Mouse (Mus musculus): ENCODE results near the gene Dcp1a. TPM values are rescaled to one million over a fixed set of nuclear protein-coding genes. Genes with fewer than 3 reads are reported as not detected.
"Not testable (repeated sequence)": the region's sequence is repeated elsewhere in the genome, so short reads cannot be mapped to it uniquely, and the experiment has no call there.

Gene Dcp1a
- polyA plus RNA-seq, 1 experiment from 2014 or later: 21.6 TPM

DNA sequence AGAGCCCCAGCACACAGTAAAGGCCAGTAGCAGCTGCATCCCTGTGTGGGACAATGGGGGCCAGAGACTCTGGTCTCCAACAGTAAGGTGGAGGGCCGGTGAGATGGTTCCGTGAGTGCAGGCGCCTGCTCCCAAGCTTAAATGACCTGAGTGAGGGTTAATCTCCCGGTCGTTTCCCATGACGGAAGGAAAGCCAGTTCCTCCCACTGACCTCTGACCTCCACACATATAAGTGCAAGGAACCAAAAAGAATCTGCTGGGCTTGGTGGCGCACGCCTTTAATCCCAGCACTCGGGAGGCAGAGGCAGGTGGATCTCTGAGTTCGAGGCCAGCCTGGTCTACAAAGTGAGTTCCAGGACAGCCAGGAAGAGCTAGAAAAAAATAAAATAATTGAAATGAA, 49.1 kb downstream of the Dcp1a start:
- H3K27ac ChIP-seq: no peak overlapping the region
- H3K4me1 ChIP-seq: peaks cover 21% of the 10 kb centered on the region
- no peaks in the 10 kb centered on the region for H3K27me3 ChIP-seq
- no peaks in the 10 kb centered on the region for H3K9me3 ChIP-seq (replicated peaks)
- WGBS: 90% methylated on average over 10 of the region's 10 CpGs
- peaks cover 48% of the 10 kb centered on the region for H3K36me3 ChIP-seq (ENCODE audit: poor library complexity, severe bottlenecking)
- no peak overlapping the region for H3K4me2 ChIP-seq
- no peak overlapping the region for H3K9ac ChIP-seq
- H3K4me3 ChIP-seq: no peak overlapping the region
- ATAC-seq: no peak

DNA sequence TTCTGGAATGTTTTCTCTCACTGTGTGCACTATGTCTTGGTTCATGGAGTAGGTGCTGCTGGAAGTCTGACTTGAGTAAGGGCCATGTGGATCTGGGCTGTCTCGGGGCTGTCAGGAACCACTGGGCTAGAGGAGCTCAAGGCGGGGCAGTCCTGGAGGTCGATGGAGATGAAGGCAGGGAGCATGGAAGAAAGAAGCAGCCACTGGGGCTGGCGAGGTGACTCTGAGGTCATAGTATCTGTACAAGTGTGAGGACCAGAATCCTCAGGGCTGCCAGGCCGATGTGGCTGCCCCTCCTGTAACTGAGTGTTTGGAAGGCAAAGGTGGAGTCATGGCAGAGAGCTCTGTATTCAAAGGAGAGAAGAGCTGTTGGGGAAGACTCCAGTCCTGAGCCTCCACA, 49.6 kb downstream of the Dcp1a start:
- Histone ChIP-seq H3K27me3 (no peaks in the 10 kb centered on the region), H3K27ac (no peak overlapping the region), H3K4me1 (peaks cover 21% of the 10 kb centered on the region), H3K9ac (no peak overlapping the region), H3K4me2 (no peak overlapping the region), H3K9me3 (replicated peaks) (no peaks in the 10 kb centered on the region), H3K36me3 (ENCODE audit: poor library complexity, severe bottlenecking) (peaks cover 43% of the 10 kb centered on the region), H3K4me3 (no peak overlapping the region)
- no peak for ATAC-seq
- 92% methylated on average over 5 of the region's 5 CpGs for WGBS

GRCm38 (mm10) chr14:30529454-30529853, 50.1 kb downstream of the Dcp1a start:
- Histone ChIP-seq H3K27ac (no peak overlapping the region), H3K9ac (no peak overlapping the region), H3K36me3 (ENCODE audit: poor library complexity, severe bottlenecking) (peaks cover 38% of the 10 kb centered on the region), H3K9me3 (replicated peaks) (no peaks in the 10 kb centered on the region), H3K4me1 (peaks cover 21% of the 10 kb centered on the region), H3K4me2 (no peak overlapping the region), H3K27me3 (no peaks in the 10 kb centered on the region), H3K4me3 (no peak overlapping the region)
- 91% methylated on average over 12 of the region's 12 CpGs for WGBS
- no peak for ATAC-seq

DNA sequence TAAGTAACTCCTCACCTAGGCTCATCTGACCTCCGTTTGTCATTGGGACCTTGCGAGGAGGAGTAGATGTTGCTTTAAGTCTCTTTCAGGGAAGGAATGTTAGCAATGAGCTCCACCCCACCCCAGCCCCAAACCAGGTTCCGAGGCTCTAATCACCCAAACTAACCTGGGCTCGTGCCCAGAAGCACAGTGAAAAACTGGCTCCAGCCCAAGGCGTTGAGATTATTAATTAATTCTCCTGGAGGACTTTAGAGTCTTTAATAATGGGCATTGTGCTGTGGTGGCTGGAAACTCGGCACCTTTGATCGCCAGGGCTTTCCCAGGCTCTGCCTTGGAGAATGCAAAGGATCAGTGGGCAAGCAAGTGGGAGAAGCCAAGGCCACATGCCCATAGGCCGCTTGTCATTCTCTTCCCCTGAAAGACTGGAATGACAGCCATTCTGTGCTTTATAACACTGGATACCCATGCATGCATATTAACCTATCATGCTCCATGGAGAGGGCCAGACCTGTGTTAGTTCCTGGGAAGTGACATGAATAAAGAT, 51.5 kb downstream of the Dcp1a start:
- Histone ChIP-seq H3K36me3 (ENCODE audit: poor library complexity, severe bottlenecking) (peaks cover 24% of the 10 kb centered on the region), H3K4me1 (peaks cover 21% of the 10 kb centered on the region), H3K27me3 (no peaks in the 10 kb centered on the region), H3K4me3 (no peak overlapping the region), H3K27ac (peak overlapping the region; percentile 74), H3K9me3 (replicated peaks) (no peaks in the 10 kb centered on the region), H3K9ac (0 out of 2 replicates have a peak overlapping the region, but pooled peaks have one; percentile 26), H3K4me2 (peak overlapping the region; percentile 4; the same call in 1 of the 2 replicates)
- WGBS: 32% methylated on average over 8 of the region's 8 CpGs
- ATAC-seq: peak; percentile 83

- 54% methylated on average over 5 of the region's 5 CpGs for WGBS
- Histone ChIP-seq H3K27me3 (no peaks in the 10 kb centered on the region), H3K9ac (no peak overlapping the region), H3K27ac (peak overlapping the region; percentile 52), H3K9me3 (replicated peaks) (no peaks in the 10 kb centered on the region), H3K36me3 (ENCODE audit: poor library complexity, severe bottlenecking) (peaks cover 18% of the 10 kb centered on the region), H3K4me1 (peaks cover 21% of the 10 kb centered on the region), H3K4me2 (0 out of 2 replicates have a peak overlapping the region, but pooled peaks have one; percentile 4), H3K4me3 (no peak overlapping the region)
- ATAC-seq: 0 out of 2 replicates have a peak, but pooled peaks have one; percentile 45
Observed at GRCm38 (mm10) chr14:30531431-30531830, 52.1 kb downstream of the Dcp1a start.

- peaks cover 15% of the 10 kb centered on the region for H3K36me3 ChIP-seq (ENCODE audit: poor library complexity, severe bottlenecking)
- H3K4me2 ChIP-seq: no peak overlapping the region
- no peaks in the 10 kb centered on the region for H3K9me3 ChIP-seq (replicated peaks)
- no peak for ATAC-seq
- H3K9ac ChIP-seq: no peak overlapping the region
- peak overlapping the region; percentile 52 for H3K27ac ChIP-seq
- no peaks in the 10 kb centered on the region for H3K27me3 ChIP-seq
- H3K4me1 ChIP-seq: peaks cover 21% of the 10 kb centered on the region
- WGBS: 91% methylated on average over 6 of the region's 6 CpGs
- no peak overlapping the region for H3K4me3 ChIP-seq
Observed at GRCm38 (mm10) chr14:30531896-30532295, 52.6 kb downstream of the Dcp1a start.

DNA sequence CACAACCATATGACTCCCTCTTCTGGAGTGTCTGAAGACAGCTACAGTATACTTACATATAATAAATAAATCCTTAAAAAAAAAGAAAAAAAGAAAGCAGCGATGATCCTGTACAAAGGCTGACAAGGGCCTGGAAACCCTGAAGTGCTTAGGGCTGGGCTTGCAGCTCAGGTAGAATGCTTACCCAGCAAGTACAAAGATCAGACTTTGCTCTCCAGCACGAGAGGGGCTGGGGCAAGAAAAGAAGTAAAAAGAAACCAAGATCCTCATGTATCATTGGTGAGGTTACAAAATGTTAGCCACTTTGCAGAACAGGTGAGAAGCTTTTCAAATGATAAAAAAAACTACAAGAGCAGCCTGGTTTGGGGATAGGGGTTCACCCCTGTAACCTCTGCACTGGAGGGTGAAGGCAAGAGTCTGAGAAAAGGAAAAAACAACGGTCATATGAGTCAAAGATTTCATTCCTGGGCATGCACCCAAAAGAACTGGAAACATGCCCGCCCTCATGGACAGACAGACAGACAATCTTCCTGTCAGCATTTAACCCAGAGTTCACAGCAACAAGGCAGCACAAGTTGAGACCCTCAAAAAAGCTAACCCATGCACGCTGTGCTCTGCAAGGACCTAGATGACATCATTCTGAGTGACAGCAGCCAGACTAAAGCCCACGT, 54.6 kb downstream of the Dcp1a start:
- no peak overlapping the region for H3K27ac ChIP-seq
- H3K4me2 ChIP-seq: no peak overlapping the region
- no peaks in the 10 kb centered on the region for H3K36me3 ChIP-seq (ENCODE audit: poor library complexity, severe bottlenecking)
- no peaks in the 10 kb centered on the region for H3K9me3 ChIP-seq (replicated peaks)
- peaks cover 21% of the 10 kb centered on the region for H3K4me1 ChIP-seq
- no peaks in the 10 kb centered on the region for H3K27me3 ChIP-seq
- 88% methylated on average over 6 of the region's 6 CpGs for WGBS
- no peak overlapping the region for H3K4me3 ChIP-seq
- no peak for ATAC-seq
- no peak overlapping the region for H3K9ac ChIP-seq

DNA sequence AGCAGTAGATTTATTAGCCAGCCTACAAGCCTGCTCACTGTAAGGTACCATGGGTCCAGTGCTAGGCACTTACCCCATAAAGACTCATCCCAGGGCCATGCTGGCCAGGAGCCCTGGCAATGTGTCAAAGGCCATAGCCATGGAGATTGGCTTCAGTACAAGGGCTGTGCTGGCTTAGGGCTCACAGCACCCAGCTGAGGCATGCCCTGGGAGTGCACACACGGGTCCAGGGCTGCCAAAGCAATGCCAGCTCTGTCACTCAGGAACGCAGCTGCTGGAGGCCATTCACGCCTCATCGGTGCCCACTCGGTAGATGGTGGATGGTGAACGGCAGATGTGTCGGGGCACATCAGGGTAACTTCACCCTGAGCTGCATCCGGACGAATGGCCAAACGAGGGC, 62.2 kb downstream of the Dcp1a start:
- Histone ChIP-seq H3K27ac (no peak overlapping the region), H3K9ac (no peak overlapping the region), H3K9me3 (replicated peaks) (no peaks in the 10 kb centered on the region), H3K4me3 (no peak overlapping the region), H3K27me3 (no peaks in the 10 kb centered on the region), H3K36me3 (ENCODE audit: poor library complexity, severe bottlenecking) (no peaks in the 10 kb centered on the region), H3K4me1 (peaks cover 5% of the 10 kb centered on the region; the same call in 1 of the 2 replicates), H3K4me2 (no peak overlapping the region)
- peak; percentile 77 for ATAC-seq
- 64% methylated on average over 10 of the region's 10 CpGs for WGBS

GRCm38 (mm10) chr14:30543331-30543730, 64.0 kb downstream of the Dcp1a start:
- H3K36me3 ChIP-seq (ENCODE audit: poor library complexity, severe bottlenecking); H3K4me2 ChIP-seq; H3K4me3 ChIP-seq; H3K27me3 ChIP-seq; H3K9me3 ChIP-seq (replicated peaks); H3K27ac ChIP-seq; ATAC-seq; H3K9ac ChIP-seq: not testable (repeated sequence)
- 79% methylated on average over 5 of the region's 5 CpGs for WGBS
- H3K4me1 ChIP-seq: peaks cover 11% of the 10 kb centered on the region

DNA sequence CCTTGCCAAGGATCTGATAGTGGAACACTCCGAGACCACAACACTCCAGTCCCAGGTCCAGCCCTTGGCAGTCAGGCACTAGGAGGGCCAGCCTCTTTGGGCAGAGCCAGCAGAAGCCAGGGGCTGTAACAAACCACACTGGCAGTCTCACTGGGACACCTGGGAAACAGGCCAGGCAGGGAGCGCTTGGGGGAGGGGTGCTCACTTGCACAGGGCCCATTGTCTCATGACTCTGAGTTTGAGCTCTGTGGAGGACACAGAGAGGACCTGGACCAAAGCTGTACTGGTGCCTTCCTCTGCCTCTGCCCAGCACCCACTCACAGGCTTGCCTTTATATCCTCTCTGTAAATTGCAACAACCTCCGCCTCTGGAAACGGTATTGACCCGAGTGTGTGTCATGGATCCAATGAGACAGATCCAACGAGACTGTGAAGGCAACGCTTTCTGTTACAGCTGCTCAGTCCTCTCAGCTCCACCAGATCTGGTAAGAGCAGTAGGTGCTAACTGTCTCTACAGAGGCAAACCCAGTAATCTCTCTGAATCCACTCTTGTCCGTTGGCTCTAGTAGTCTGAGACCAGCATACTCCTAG, 68.9 kb downstream of the Dcp1a start, which contains the start of gene Tkt:
Gene Tkt (plus strand): TSS at position 229 of the 590 bp plus-strand sequence.
- peak; percentile 34 for ATAC-seq
- peaks cover 32% of the 10 kb centered on the region for H3K4me1 ChIP-seq
- no peaks in the 10 kb centered on the region for H3K9me3 ChIP-seq (replicated peaks)
- H3K4me3 ChIP-seq: peak within 1 kb of the TSS; percentile 86
- no peaks in the 10 kb centered on the region for H3K36me3 ChIP-seq (ENCODE audit: poor library complexity, severe bottlenecking)
- 25% methylated on average over 8 of the region's 8 CpGs for WGBS
- peak within 1 kb of the TSS; percentile 87 for H3K27ac ChIP-seq
- peak within 1 kb of the TSS; percentile 91 for H3K4me2 ChIP-seq
- H3K9ac ChIP-seq: peak within 1 kb of the TSS; percentile 91
- no peaks in the 10 kb centered on the region for H3K27me3 ChIP-seq

DNA sequence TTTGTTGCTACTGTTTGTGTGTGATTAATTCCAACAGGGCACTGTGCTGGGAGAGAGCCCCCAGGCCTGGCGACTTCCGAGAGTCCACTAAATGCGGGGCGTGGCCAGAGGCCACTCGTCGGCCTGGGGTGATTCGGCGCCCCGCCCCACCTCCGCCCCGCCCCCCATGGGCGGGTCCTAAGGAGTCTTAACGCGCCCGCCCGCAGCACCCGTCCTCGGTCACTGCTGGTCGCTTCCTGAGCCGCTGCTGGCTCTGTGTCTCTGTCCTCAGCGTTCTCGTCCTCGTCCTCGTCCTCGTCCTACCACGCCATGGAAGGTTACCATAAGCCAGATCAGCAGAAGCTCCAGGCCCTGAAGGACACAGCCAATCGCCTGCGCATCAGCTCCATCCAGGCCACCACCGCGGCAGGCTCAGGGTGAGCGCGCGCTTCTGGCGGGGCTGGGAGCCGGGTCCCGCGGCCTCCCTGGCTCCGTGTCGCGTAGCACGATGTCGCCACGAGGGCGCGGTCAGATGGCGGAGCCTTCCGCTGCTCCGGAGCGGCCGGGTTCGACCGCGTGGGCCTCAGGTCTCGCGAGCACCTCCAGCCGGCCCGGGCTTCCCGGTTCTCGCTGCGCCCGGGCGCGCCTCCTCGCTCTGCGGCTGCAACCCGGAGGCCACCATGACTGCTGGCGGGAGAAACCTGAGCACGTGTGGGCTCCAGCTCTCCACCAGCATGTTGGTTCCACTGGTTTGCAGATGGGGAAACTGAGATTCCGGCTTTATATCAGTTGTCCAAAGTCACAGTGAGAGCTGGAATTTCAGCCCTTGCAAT, 69.8 kb downstream of the Dcp1a start:
- H3K27ac ChIP-seq: peak overlapping the region; percentile 87
- peak overlapping the region; percentile 86 for H3K4me3 ChIP-seq
- no peaks in the 10 kb centered on the region for H3K9me3 ChIP-seq (replicated peaks)
- H3K4me2 ChIP-seq: peak overlapping the region; percentile 91
- no peaks in the 10 kb centered on the region for H3K27me3 ChIP-seq
- ATAC-seq: peak; percentile 95
- peaks cover 32% of the 10 kb centered on the region for H3K4me1 ChIP-seq
- peaks cover under 1% of the 10 kb centered on the region; the same call in 1 of the 2 replicates for H3K36me3 ChIP-seq (ENCODE audit: poor library complexity, severe bottlenecking)
- peak overlapping the region; percentile 91 for H3K9ac ChIP-seq
- 0% methylated on average over 58 of the region's 69 CpGs for WGBS

DNA sequence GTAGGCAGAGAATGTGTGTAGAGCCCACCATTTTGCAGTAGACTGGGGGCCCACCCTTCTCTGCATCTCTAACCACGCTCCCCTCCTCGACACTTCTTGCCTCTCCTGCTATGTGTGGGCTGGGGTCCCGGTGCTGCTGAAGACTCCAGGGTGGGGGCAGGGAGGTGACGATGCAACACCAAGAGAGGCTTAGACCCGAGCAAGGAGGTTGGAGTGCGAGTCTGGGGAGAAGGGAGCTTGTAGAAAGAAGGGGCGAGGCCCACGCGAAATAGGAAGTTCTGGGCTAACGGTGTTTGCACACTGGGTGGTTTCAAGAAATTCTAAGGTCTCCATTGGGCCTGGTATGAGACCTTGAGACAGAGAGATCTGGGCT, 70.4 kb downstream of the Dcp1a start:
- peak overlapping the region; percentile 86 for H3K4me3 ChIP-seq
- peak overlapping the region; percentile 87 for H3K27ac ChIP-seq
- no peaks in the 10 kb centered on the region for H3K27me3 ChIP-seq
- H3K4me1 ChIP-seq: peaks cover 32% of the 10 kb centered on the region
- H3K36me3 ChIP-seq (ENCODE audit: poor library complexity, severe bottlenecking): peaks cover 6% of the 10 kb centered on the region; the same call in 1 of the 2 replicates
- H3K9ac ChIP-seq: peak overlapping the region; percentile 91
- under 1% methylated on average over 10 of the region's 10 CpGs for WGBS
- H3K9me3 ChIP-seq (replicated peaks): no peaks in the 10 kb centered on the region
- peak; percentile 40 for ATAC-seq
- peak overlapping the region; percentile 91 for H3K4me2 ChIP-seq
